Mouse (Mus musculus): ENCODE results near the gene Ehbp1. TPM values are rescaled to one million over a fixed set of nuclear protein-coding genes. Genes with fewer than 3 reads are reported as not detected.

Gene Ehbp1
- polyA plus RNA-seq, 1 experiment from 2014 or later, result 30.4 TPM

GRCm38 (mm10) chr11:22301164-22301563 lies 40.9 kb downstream of the Ehbp1 start:
- no peak overlapping the region for H3K27ac ChIP-seq (replicated peaks; ENCODE audit: low read depth, low read length)
- H3K36me3 ChIP-seq (ENCODE audit: control insufficient read depth, insufficient read depth, low read length), result no peaks in the 10 kb centered on the region
- ATAC-seq (ENCODE audit: low FRiP score, low TSS enrichment) (no peak), DNase-seq (no peak)
- no peak overlapping the region for H3K9ac ChIP-seq (replicated peaks; ENCODE audit: low read length)
- H3K9me3 ChIP-seq (ENCODE audit: control insufficient read depth, low read length), result no peaks in the 10 kb centered on the region
- no peaks in the 10 kb centered on the region for H3K27me3 ChIP-seq (ENCODE audit: control insufficient read depth, insufficient read depth, low read length)
- H3K4me1 ChIP-seq (ENCODE audit: control insufficient read depth, insufficient read depth, low read length), result no peaks in the 10 kb centered on the region
- no peak overlapping the region for H3K4me2 ChIP-seq (ENCODE audit: low read length)
- WGBS, result 75% methylated on average over 6 of the region's 6 CpGs
- no peak overlapping the region for H3K4me3 ChIP-seq (replicated peaks; ENCODE audit: low read depth, low read length)

- Histone ChIP-seq H3K9ac (replicated peaks; ENCODE audit: low read length) (no peak overlapping the region), H3K27ac (replicated peaks; ENCODE audit: low read depth, low read length) (no peak overlapping the region), H3K27me3 (ENCODE audit: control insufficient read depth, insufficient read depth, low read length) (no peaks in the 10 kb centered on the region), H3K4me2 (ENCODE audit: low read length) (no peak overlapping the region), H3K9me3 (ENCODE audit: control insufficient read depth, low read length) (no peaks in the 10 kb centered on the region), H3K4me1 (ENCODE audit: control insufficient read depth, insufficient read depth, low read length) (peaks cover 21% of the 10 kb centered on the region), H3K36me3 (ENCODE audit: control insufficient read depth, insufficient read depth, low read length) (no peaks in the 10 kb centered on the region), H3K4me3 (replicated peaks; ENCODE audit: low read depth, low read length) (no peak overlapping the region)
- no peak for DNase-seq
- ATAC-seq (ENCODE audit: low FRiP score, low TSS enrichment), result no peak
Observed at GRCm38 (mm10) chr11:22289164-22289563, 52.9 kb downstream of the Ehbp1 start.

GRCm38 (mm10) chr11:22287513-22287900 lies 54.6 kb downstream of the Ehbp1 start:
- no peaks in the 10 kb centered on the region for H3K27me3 ChIP-seq (ENCODE audit: control insufficient read depth, insufficient read depth, low read length)
- peak overlapping the region; percentile 87 for H3K27ac ChIP-seq (replicated peaks; ENCODE audit: low read depth, low read length)
- no peaks in the 10 kb centered on the region for H3K9me3 ChIP-seq (ENCODE audit: control insufficient read depth, low read length)
- no peaks in the 10 kb centered on the region for H3K36me3 ChIP-seq (ENCODE audit: control insufficient read depth, insufficient read depth, low read length)
- H3K9ac ChIP-seq (replicated peaks; ENCODE audit: low read length), result peak overlapping the region; percentile 60
- ATAC-seq (ENCODE audit: low FRiP score, low TSS enrichment) (no peak), DNase-seq (no peak)
- peak overlapping the region; percentile 57 for H3K4me3 ChIP-seq (replicated peaks; ENCODE audit: low read depth, low read length)
- H3K4me2 ChIP-seq (ENCODE audit: low read length), result peak overlapping the region; percentile 63
- WGBS, result 1% methylated on average over 6 of the region's 6 CpGs
- H3K4me1 ChIP-seq (ENCODE audit: control insufficient read depth, insufficient read depth, low read length), result peaks cover 26% of the 10 kb centered on the region

GRCm38 (mm10) chr11:22286885-22287512 lies 55.1 kb downstream of the Ehbp1 start:
- no peaks in the 10 kb centered on the region for H3K27me3 ChIP-seq (ENCODE audit: control insufficient read depth, insufficient read depth, low read length)
- peak overlapping the region; percentile 94 for H3K27ac ChIP-seq (replicated peaks; ENCODE audit: low read depth, low read length)
- H3K4me1 ChIP-seq (ENCODE audit: control insufficient read depth, insufficient read depth, low read length), result peaks cover 26% of the 10 kb centered on the region
- DNase-seq (peak; percentile 99), ATAC-seq (ENCODE audit: low FRiP score, low TSS enrichment) (peak; percentile 100)
- under 1% methylated on average over 43 of the region's 43 CpGs for WGBS
- H3K4me2 ChIP-seq (ENCODE audit: low read length), result peak overlapping the region; percentile 80
- H3K4me3 ChIP-seq (replicated peaks; ENCODE audit: low read depth, low read length), result peak overlapping the region; percentile 57
- H3K36me3 ChIP-seq (ENCODE audit: control insufficient read depth, insufficient read depth, low read length), result peaks cover 5% of the 10 kb centered on the region
- peak overlapping the region; percentile 87 for H3K9ac ChIP-seq (replicated peaks; ENCODE audit: low read length)
- H3K9me3 ChIP-seq (ENCODE audit: control insufficient read depth, low read length), result no peaks in the 10 kb centered on the region

- no peaks in the 10 kb centered on the region for H3K9me3 ChIP-seq (ENCODE audit: control insufficient read depth, low read length)
- peak; percentile 79 for ATAC-seq (ENCODE audit: low FRiP score, low TSS enrichment)
- peak; percentile 73 for DNase-seq
- peak overlapping the region; percentile 57 for H3K4me3 ChIP-seq (replicated peaks; ENCODE audit: low read depth, low read length)
- H3K9ac ChIP-seq (replicated peaks; ENCODE audit: low read length), result peak overlapping the region; percentile 87
- WGBS, result under 1% methylated on average over 38 of the region's 39 CpGs
- H3K27me3 ChIP-seq (ENCODE audit: control insufficient read depth, insufficient read depth, low read length), result no peaks in the 10 kb centered on the region
- H3K27ac ChIP-seq (replicated peaks; ENCODE audit: low read depth, low read length), result peak overlapping the region; percentile 94
- H3K4me1 ChIP-seq (ENCODE audit: control insufficient read depth, insufficient read depth, low read length), result peaks cover 26% of the 10 kb centered on the region
- H3K4me2 ChIP-seq (ENCODE audit: low read length), result peak overlapping the region; percentile 80
- peaks cover 10% of the 10 kb centered on the region for H3K36me3 ChIP-seq (ENCODE audit: control insufficient read depth, insufficient read depth, low read length)
Observed at GRCm38 (mm10) chr11:22286371-22286872, 55.7 kb downstream of the Ehbp1 start.

- Histone ChIP-seq H3K36me3 (ENCODE audit: control insufficient read depth, insufficient read depth, low read length) (peaks cover 17% of the 10 kb centered on the region; the same call in 1 of the 2 replicates), H3K4me1 (ENCODE audit: control insufficient read depth, insufficient read depth, low read length) (no peaks in the 10 kb centered on the region), H3K9me3 (ENCODE audit: control insufficient read depth, low read length) (no peaks in the 10 kb centered on the region), H3K4me3 (replicated peaks; ENCODE audit: low read depth, low read length) (no peak overlapping the region), H3K9ac (replicated peaks; ENCODE audit: low read length) (no peak overlapping the region), H3K27me3 (ENCODE audit: control insufficient read depth, insufficient read depth, low read length) (no peaks in the 10 kb centered on the region), H3K27ac (replicated peaks; ENCODE audit: low read depth, low read length) (no peak overlapping the region), H3K4me2 (ENCODE audit: low read length) (no peak overlapping the region)
- ATAC-seq (ENCODE audit: low FRiP score, low TSS enrichment) (no peak), DNase-seq (no peak)
- WGBS, result 98% methylated on average over 3 of the region's 3 CpGs
Observed at GRCm38 (mm10) chr11:22276656-22277055, 65.4 kb downstream of the Ehbp1 start.

- WGBS, result 98% methylated on average over 2 of the region's 2 CpGs
- Histone ChIP-seq H3K4me2 (ENCODE audit: low read length) (no peak overlapping the region), H3K27me3 (ENCODE audit: control insufficient read depth, insufficient read depth, low read length) (no peaks in the 10 kb centered on the region), H3K9me3 (ENCODE audit: control insufficient read depth, low read length) (no peaks in the 10 kb centered on the region), H3K4me3 (replicated peaks; ENCODE audit: low read depth, low read length) (no peak overlapping the region), H3K4me1 (ENCODE audit: control insufficient read depth, insufficient read depth, low read length) (no peaks in the 10 kb centered on the region), H3K27ac (replicated peaks; ENCODE audit: low read depth, low read length) (no peak overlapping the region), H3K9ac (replicated peaks; ENCODE audit: low read length) (no peak overlapping the region), H3K36me3 (ENCODE audit: control insufficient read depth, insufficient read depth, low read length) (peaks cover 10% of the 10 kb centered on the region; the same call in 1 of the 2 replicates)
- ATAC-seq (ENCODE audit: low FRiP score, low TSS enrichment) (no peak), DNase-seq (no peak)
Observed at GRCm38 (mm10) chr11:22274144-22274543, 67.9 kb downstream of the Ehbp1 start.

- H3K9me3 ChIP-seq (ENCODE audit: control insufficient read depth, low read length), result no peaks in the 10 kb centered on the region
- H3K4me1 ChIP-seq (ENCODE audit: control insufficient read depth, insufficient read depth, low read length), result no peaks in the 10 kb centered on the region
- H3K36me3 ChIP-seq (ENCODE audit: control insufficient read depth, insufficient read depth, low read length), result peaks cover 10% of the 10 kb centered on the region; the same call in 1 of the 2 replicates
- H3K4me2 ChIP-seq (ENCODE audit: low read length), result no peak overlapping the region
- H3K27ac ChIP-seq (replicated peaks; ENCODE audit: low read depth, low read length), result no peak overlapping the region
- H3K4me3 ChIP-seq (replicated peaks; ENCODE audit: low read depth, low read length), result no peak overlapping the region
- ATAC-seq (ENCODE audit: low FRiP score, low TSS enrichment), result no peak
- 93% methylated on average over 7 of the region's 7 CpGs for WGBS
- no peak for DNase-seq
- no peaks in the 10 kb centered on the region for H3K27me3 ChIP-seq (ENCODE audit: control insufficient read depth, insufficient read depth, low read length)
- H3K9ac ChIP-seq (replicated peaks; ENCODE audit: low read length), result no peak overlapping the region
Observed at GRCm38 (mm10) chr11:22273378-22273777, 68.7 kb downstream of the Ehbp1 start.

- Histone ChIP-seq H3K4me2 (ENCODE audit: low read length) (no peak overlapping the region), H3K9me3 (ENCODE audit: control insufficient read depth, low read length) (no peaks in the 10 kb centered on the region), H3K27ac (replicated peaks; ENCODE audit: low read depth, low read length) (no peak overlapping the region), H3K4me3 (replicated peaks; ENCODE audit: low read depth, low read length) (no peak overlapping the region), H3K36me3 (ENCODE audit: control insufficient read depth, insufficient read depth, low read length) (peaks cover 10% of the 10 kb centered on the region; the same call in 1 of the 2 replicates), H3K27me3 (ENCODE audit: control insufficient read depth, insufficient read depth, low read length) (no peaks in the 10 kb centered on the region), H3K4me1 (ENCODE audit: control insufficient read depth, insufficient read depth, low read length) (no peaks in the 10 kb centered on the region), H3K9ac (replicated peaks; ENCODE audit: low read length) (no peak overlapping the region)
- ATAC-seq (ENCODE audit: low FRiP score, low TSS enrichment) (no peak), DNase-seq (no peak)
- WGBS, result 84% methylated on average over 3 of the region's 3 CpGs
Observed at GRCm38 (mm10) chr11:22271889-22272288, 70.2 kb downstream of the Ehbp1 start.

Data from midbrain, embryonic 14.5 days (tissue).